Mouse (Mus musculus) MN1 (cell line): ENCODE results near the gene Taar2.

ENCODE experiments used
- DNase-seq: peaks from one replicate; pipeline ENCODE4 v3.0.0-alpha.2; 2016; ENCODE audit warnings: low spot score

Taar2 gene

DNA sequence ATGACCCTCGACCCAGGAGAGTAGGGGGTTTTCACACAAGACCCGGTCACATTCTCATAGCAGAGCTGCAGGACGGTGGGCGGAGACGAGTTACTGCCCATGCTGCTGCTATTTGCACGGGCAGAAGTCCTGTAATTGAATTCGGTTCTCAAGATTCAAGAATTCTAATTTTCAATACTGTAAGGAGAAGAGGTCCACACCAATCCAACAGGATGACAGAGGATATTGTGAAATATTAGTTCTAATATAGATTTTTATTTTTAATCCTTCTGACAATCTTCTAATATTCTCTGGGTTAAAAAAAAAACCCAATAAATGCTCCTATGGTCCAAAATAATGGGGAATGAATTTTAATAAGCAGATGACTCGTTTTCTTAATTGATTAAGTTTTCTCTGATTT lies 47.2 kb downstream of the Taar2 start, which contains the start of gene Taar6:
TSS of gene Taar6 (minus strand) at position 101 of the 400 bp plus-strand sequence.
- no peak for DNase-seq

GRCm38 (mm10) chr10:23986419-23986818 lies 48.0 kb downstream of the Taar2 start:
- DNase-seq, result no peak
